Mouse (Mus musculus) duodenum, adult 2 months (tissue): ENCODE data around the gene Msantd1. TPM values are rescaled to one million over a fixed set of nuclear protein-coding genes. Genes with fewer than 3 reads are reported as not detected.

Experiments used
- polyA plus RNA-seq: library from polyadenylated mRNA; depleted of rRNA; stranded (reverse); fragments of >200 nt; gene quantifications from 2 replicates; pipeline ENCODE4 v1.2.3, GENCODE M21; 2012; ENCODE audit warnings: low replicate concordance; rRNA removed

The Msantd1 gene
- 1.6 and 2.3 TPM in 2 replicates for polyA plus RNA-seq

GRCm38 (mm10) chr5:34907910-34908725 is at the start of gene Msantd1:
Gene Msantd1 (plus strand): TSS chr5:34908012.

GRCm38 (mm10) chr5:34948861-34949760 is 41.3 kb downstream of the Msantd1 start, which contains the start of gene Rgs12:
Gene Rgs12 (plus strand): TSS chr5:34949445.

Other genes starting within 250 kb of the Msantd1 start
- gene Nop14, start 247.9 kb upstream of the Msantd1 start, polyA plus RNA-seq: 4.6 and 5.9 TPM in 2 replicates
- gene Grk4, start 247.6 kb upstream of the Msantd1 start, polyA plus RNA-seq: 0.31 and 0.50 TPM in 2 replicates
- gene Htt, start 146.3 kb upstream of the Msantd1 start, polyA plus RNA-seq: 4.4 and 5.9 TPM in 2 replicates
- 7.2 and 9.3 TPM in 2 replicates for gene Rgs12, start 41.4 kb downstream of the Msantd1 start, polyA plus RNA-seq
- gene Hgfac, start 133.5 kb downstream of the Msantd1 start, polyA plus RNA-seq: 60.5 and 197 TPM in 2 replicates
- gene Dok7, start 148.8 kb downstream of the Msantd1 start, polyA plus RNA-seq: 1.1 and 1.9 TPM in 2 replicates
- gene Lrpap1, start 197.8 kb downstream of the Msantd1 start, polyA plus RNA-seq: 6.7 and 9.4 TPM in 2 replicates